Mouse (Mus musculus): Measurements from ENCODE around the gene Degs1.

DNA sequence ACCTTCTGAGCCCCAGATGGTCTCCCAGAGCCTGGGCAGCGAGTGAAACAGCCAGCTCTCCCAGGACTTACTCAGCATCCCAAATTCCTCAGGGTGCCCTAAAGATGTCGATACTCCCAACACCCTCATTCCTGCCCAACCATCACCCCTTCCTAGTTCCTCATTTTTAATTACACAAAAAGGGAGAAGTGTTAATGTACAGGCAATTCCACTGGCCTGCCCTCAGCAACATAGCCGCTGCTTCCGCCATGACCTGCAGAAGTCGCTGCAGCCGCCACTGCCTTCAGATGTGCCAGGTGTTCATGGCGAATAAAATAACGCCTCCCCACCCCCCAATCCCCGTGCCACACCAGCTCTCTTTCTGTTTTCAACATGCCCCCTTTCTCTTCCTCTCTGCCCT, 56.3 kb downstream of the Degs1 start:
- TF ChIP-seq CTCF (IDR thresholded peaks at IDR 0.05; ENCODE audit: borderline replicate concordance, insufficient read depth, low read depth, low read length): no peak
- no peak for TF ChIP-seq POLR2A (IDR thresholded peaks at IDR 0.05; ENCODE audit: borderline replicate concordance, insufficient read depth, low read length)
